Mouse (Mus musculus) testis, adult 2 months (tissue): ENCODE results near the gene Tsc22d3.

Experiments
- CTCF ChIP-seq: fragments of 200-500 bp; IDR thresholded peaks from 2 replicates; pipeline ENCODE4 v1.5.1; 2012; ENCODE audit warnings: low read depth, mild to moderate bottlenecking, inconsistent platforms, low read length, moderate library complexity; ENCODE audit not compliant: control insufficient read depth, insufficient read depth, insufficient replicate concordance
- POLR2A ChIP-seq: fragments of 200-500 bp; IDR thresholded peaks from 2 replicates; pipeline ENCODE4 v1.6.1; 2012; ENCODE audit warnings: low read depth, mild to moderate bottlenecking, inconsistent platforms, low read length, moderate library complexity; ENCODE audit not compliant: control insufficient read depth

GRCm38 (mm10) chrX:140601884-140602283 lies 1.4 kb upstream of the Tsc22d3 start:
- TF ChIP-seq CTCF (no peak), POLR2A (no peak)
